Mouse (Mus musculus): ENCODE measurements at regions not wholly inside any gene's neighbourhood (a gene's known extent, or its start where the extent isn't known, plus 50 kb on each side); places are given as distances from the start of the nearest gene placed in this dataset.

GRCm38 (mm10) chr8:98955803-98956202 lies 460.5 kb downstream of the Cdh8 start:
- no peak overlapping the region for H3K9ac ChIP-seq
- ATAC-seq (ENCODE audit: insufficient number of reproducible peaks, low FRiP score) = no peak
- H3K4me2 ChIP-seq = no peak overlapping the region
- H3K9me3 ChIP-seq (replicated peaks) = no peaks in the 10 kb centered on the region
- no peaks in the 10 kb centered on the region for H3K36me3 ChIP-seq
- H3K4me1 ChIP-seq (replicated peaks) = no peaks in the 10 kb centered on the region
- H3K4me3 ChIP-seq = no peak overlapping the region
- 74% methylated on average over 4 of the region's 4 CpGs for WGBS
- H3K27me3 ChIP-seq (replicated peaks) = no peaks in the 10 kb centered on the region
- no peak overlapping the region for H3K27ac ChIP-seq (ENCODE audit: poor library complexity, severe bottlenecking)

GRCm38 (mm10) chr8:98913159-98913777 lies 503.0 kb downstream of the Cdh8 start:
- ATAC-seq (ENCODE audit: insufficient number of reproducible peaks, low FRiP score) = no peak
- H3K27ac ChIP-seq (ENCODE audit: poor library complexity, severe bottlenecking) = no peak overlapping the region
- H3K4me3 ChIP-seq = no peak overlapping the region
- WGBS = 70% methylated on average over 3 of the region's 3 CpGs
- no peaks in the 10 kb centered on the region for H3K4me1 ChIP-seq (replicated peaks)
- no peak overlapping the region for H3K9ac ChIP-seq
- H3K36me3 ChIP-seq = no peaks in the 10 kb centered on the region
- no peak overlapping the region for H3K4me2 ChIP-seq
- no peaks in the 10 kb centered on the region for H3K27me3 ChIP-seq (replicated peaks)
- H3K9me3 ChIP-seq (replicated peaks) = no peaks in the 10 kb centered on the region

DNA sequence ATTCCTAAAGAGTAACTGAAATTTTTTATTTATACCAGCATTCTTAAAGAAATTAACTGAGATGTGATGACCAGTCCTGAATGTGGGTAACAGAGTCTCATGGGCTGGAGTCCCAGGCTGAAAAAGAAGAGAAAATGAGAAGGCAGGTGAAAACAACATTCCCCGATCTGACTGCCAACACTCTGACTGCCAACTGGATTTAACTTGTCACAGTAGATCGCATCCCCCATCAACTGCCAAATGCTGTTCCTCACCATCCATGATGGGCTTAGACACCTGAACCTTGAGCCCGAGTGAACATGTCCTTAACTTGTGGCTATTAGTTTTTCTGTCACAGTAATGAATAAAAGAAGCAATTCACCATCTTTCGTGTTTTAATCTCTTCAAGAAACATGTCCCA lies 522.9 kb downstream of the Cdh8 start:
- Histone ChIP-seq H3K27me3 (replicated peaks) (no peaks in the 10 kb centered on the region), H3K27ac (ENCODE audit: poor library complexity, severe bottlenecking) (no peak overlapping the region), H3K4me3 (no peak overlapping the region), H3K4me2 (no peak overlapping the region), H3K9me3 (replicated peaks) (no peaks in the 10 kb centered on the region), H3K4me1 (replicated peaks) (no peaks in the 10 kb centered on the region), H3K9ac (no peak overlapping the region), H3K36me3 (no peaks in the 10 kb centered on the region)
- ATAC-seq (ENCODE audit: insufficient number of reproducible peaks, low FRiP score) = no peak
- 73% methylated on average over 4 of the region's 4 CpGs for WGBS

DNA sequence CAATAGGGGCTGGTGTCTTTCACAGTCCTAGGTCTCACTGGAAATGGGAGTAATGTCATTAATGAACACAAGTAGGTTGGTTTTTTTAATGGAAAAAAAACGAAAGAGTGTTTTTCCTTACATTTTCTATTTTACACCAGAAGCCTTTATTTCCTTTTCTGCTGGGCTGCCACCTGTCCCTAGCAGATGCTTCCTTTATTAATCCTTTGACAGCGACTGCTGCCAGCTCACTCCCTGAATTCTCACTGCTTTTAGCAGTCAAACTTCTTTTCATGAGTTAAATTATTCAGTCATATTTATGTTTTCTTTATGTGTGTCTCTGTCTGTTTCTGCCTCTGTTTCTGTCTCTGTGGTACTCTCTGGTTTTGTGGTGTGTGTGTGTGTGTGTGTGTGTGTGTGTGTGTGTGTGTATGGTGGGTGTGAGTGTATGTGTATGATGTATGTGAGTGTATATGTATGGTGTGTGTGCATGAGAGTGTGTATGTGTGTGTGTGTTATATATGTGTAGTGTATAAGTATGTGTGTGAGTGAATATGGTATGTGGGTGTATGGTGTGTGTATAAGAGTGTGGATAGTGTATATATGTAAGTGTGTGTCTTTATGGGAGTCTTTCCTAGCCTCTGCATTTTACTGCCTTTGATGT lies 554.5 kb downstream of the Cdh8 start:
- H3K4me1 ChIP-seq (replicated peaks) = no peaks in the 10 kb centered on the region
- H3K27ac ChIP-seq (ENCODE audit: poor library complexity, severe bottlenecking) = no peak overlapping the region
- no peak overlapping the region for H3K4me2 ChIP-seq
- H3K4me3 ChIP-seq = no peak overlapping the region
- H3K9me3 ChIP-seq (replicated peaks) = no peaks in the 10 kb centered on the region
- no peaks in the 10 kb centered on the region for H3K27me3 ChIP-seq (replicated peaks)
- WGBS = 75% methylated on average over 2 of the region's 2 CpGs
- H3K36me3 ChIP-seq = no peaks in the 10 kb centered on the region
- ATAC-seq (ENCODE audit: insufficient number of reproducible peaks, low FRiP score) = no peak
- H3K9ac ChIP-seq = no peak overlapping the region

DNA sequence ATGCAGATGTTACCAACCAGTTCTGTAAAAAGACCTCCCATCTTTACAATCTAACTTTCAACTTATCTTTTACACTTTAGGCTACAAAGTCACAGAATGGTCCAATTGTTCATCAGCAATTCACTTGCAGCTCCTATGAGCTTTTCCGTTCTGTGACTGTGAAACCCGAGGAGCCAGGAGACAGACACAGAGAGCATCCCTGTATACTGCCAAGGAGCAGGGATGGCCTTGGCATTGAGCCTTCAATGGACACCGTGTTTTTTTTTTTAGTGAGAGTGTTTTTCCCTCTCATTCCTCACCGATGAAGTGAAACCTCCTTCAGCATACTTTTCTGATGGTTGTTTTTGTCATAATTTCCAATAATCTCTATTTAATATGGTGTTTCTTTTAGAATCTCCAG lies 555.1 kb downstream of the Cdh8 start:
- Histone ChIP-seq H3K4me3 (no peak overlapping the region), H3K9me3 (replicated peaks) (no peaks in the 10 kb centered on the region), H3K4me2 (no peak overlapping the region), H3K36me3 (no peaks in the 10 kb centered on the region), H3K9ac (no peak overlapping the region), H3K4me1 (replicated peaks) (no peaks in the 10 kb centered on the region), H3K27ac (ENCODE audit: poor library complexity, severe bottlenecking) (no peak overlapping the region), H3K27me3 (replicated peaks) (no peaks in the 10 kb centered on the region)
- no peak for ATAC-seq (ENCODE audit: insufficient number of reproducible peaks, low FRiP score)
- 73% methylated on average over 4 of the region's 4 CpGs for WGBS

- ATAC-seq (ENCODE audit: insufficient number of reproducible peaks, low FRiP score) = no peak
- Histone ChIP-seq H3K4me3 (no peak overlapping the region), H3K4me2 (no peak overlapping the region), H3K27ac (ENCODE audit: poor library complexity, severe bottlenecking) (no peak overlapping the region), H3K36me3 (no peaks in the 10 kb centered on the region), H3K9ac (no peak overlapping the region), H3K4me1 (replicated peaks) (no peaks in the 10 kb centered on the region), H3K27me3 (replicated peaks) (no peaks in the 10 kb centered on the region), H3K9me3 (replicated peaks) (no peaks in the 10 kb centered on the region)
- WGBS = 89% methylated on average over 5 of the region's 5 CpGs
Observed at GRCm38 (mm10) chr8:98860416-98860815, 555.9 kb downstream of the Cdh8 start.

DNA sequence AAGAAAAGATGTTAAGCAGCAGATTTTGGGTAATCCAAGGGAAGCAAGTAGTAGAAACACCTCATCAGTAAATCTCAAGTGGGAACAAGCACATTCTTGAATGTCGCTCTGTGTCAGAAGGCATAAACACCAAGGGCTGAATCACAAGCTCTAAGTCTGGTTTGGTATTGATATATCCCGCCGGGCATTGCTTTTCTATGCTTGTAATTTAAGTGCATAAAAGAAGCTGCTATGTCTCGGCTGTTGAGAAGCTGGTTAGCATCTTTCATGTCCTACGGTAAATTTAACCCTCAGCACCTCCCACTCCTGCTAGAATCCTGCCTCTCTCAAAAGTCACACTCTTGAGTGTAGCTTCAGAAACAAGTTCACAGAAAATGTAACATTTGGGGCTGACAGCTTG lies 586.8 kb downstream of the Cdh8 start:
- Histone ChIP-seq H3K9me3 (replicated peaks) (no peaks in the 10 kb centered on the region), H3K4me1 (replicated peaks) (no peaks in the 10 kb centered on the region), H3K9ac (no peak overlapping the region), H3K36me3 (no peaks in the 10 kb centered on the region), H3K27me3 (replicated peaks) (no peaks in the 10 kb centered on the region), H3K4me3 (no peak overlapping the region), H3K4me2 (no peak overlapping the region), H3K27ac (ENCODE audit: poor library complexity, severe bottlenecking) (no peak overlapping the region)
- 77% methylated on average over 5 of the region's 5 CpGs for WGBS
- no peak for ATAC-seq (ENCODE audit: insufficient number of reproducible peaks, low FRiP score)

DNA sequence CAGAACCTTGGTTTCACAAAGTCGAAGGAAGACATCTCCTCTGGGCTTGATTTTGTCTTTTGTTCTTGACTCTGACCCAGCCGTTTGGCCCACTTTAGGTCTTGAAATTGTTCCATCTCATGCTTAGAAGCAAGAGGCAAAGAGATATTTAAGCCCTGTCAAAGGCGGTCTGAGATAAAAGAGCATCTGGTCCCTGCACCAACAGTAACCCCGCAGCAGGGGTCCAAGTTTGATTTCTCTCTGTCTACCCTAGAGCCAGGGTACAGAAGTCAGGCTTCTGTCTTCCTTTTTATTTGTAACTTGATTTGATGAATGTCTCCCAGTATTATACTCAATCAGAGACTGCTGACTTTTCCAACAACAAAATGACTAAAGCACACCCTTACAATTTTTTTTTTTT lies 587.3 kb downstream of the Cdh8 start:
- no peaks in the 10 kb centered on the region for H3K36me3 ChIP-seq
- H3K9me3 ChIP-seq (replicated peaks) = no peaks in the 10 kb centered on the region
- H3K27me3 ChIP-seq (replicated peaks) = no peaks in the 10 kb centered on the region
- no peak overlapping the region for H3K9ac ChIP-seq
- ATAC-seq (ENCODE audit: insufficient number of reproducible peaks, low FRiP score) = no peak
- WGBS = 50% methylated on average over 4 of the region's 4 CpGs
- no peaks in the 10 kb centered on the region for H3K4me1 ChIP-seq (replicated peaks)
- no peak overlapping the region for H3K27ac ChIP-seq (ENCODE audit: poor library complexity, severe bottlenecking)
- H3K4me2 ChIP-seq = no peak overlapping the region
- no peak overlapping the region for H3K4me3 ChIP-seq

GRCm38 (mm10) chr8:98811922-98812321 lies 604.3 kb downstream of the Cdh8 start:
- Histone ChIP-seq H3K4me3 (no peak overlapping the region), H3K36me3 (no peaks in the 10 kb centered on the region), H3K4me1 (replicated peaks) (no peaks in the 10 kb centered on the region), H3K9ac (no peak overlapping the region), H3K4me2 (no peak overlapping the region), H3K27ac (ENCODE audit: poor library complexity, severe bottlenecking) (no peak overlapping the region), H3K27me3 (replicated peaks) (no peaks in the 10 kb centered on the region), H3K9me3 (replicated peaks) (no peaks in the 10 kb centered on the region)
- no peak for ATAC-seq (ENCODE audit: insufficient number of reproducible peaks, low FRiP score)
- 74% methylated on average over 3 of the region's 3 CpGs for WGBS

DNA sequence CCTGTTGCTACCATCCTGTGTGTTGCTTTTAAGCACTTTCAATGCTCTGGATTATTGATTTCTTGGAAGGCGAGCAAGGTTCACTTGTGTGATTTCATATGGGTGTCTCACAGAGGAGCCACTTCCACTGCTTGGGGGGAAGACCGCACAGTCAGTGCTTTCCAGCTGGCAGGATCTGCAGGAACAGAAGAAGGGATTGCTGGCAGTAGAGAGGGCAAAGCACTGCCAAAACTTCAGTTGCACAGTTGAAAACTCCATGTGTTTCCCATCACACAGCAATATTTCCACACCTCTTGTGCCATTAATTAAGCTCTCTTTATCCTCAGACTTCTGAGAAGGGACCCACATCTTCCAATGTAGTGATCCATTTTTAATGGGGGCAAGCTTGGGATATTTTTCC lies 618.8 kb downstream of the Cdh8 start:
- H3K36me3 ChIP-seq = no peaks in the 10 kb centered on the region
- H3K9ac ChIP-seq = no peak overlapping the region
- H3K27me3 ChIP-seq (replicated peaks) = no peaks in the 10 kb centered on the region
- no peak overlapping the region for H3K4me3 ChIP-seq
- H3K9me3 ChIP-seq (replicated peaks) = no peaks in the 10 kb centered on the region
- no peak overlapping the region for H3K4me2 ChIP-seq
- ATAC-seq (ENCODE audit: insufficient number of reproducible peaks, low FRiP score) = no peak
- H3K4me1 ChIP-seq (replicated peaks) = no peaks in the 10 kb centered on the region
- WGBS = 68% methylated on average over 2 of the region's 2 CpGs
- no peak overlapping the region for H3K27ac ChIP-seq (ENCODE audit: poor library complexity, severe bottlenecking)

- H3K9ac ChIP-seq = no peak overlapping the region
- ATAC-seq (ENCODE audit: insufficient number of reproducible peaks, low FRiP score) = no peak
- no peaks in the 10 kb centered on the region for H3K4me1 ChIP-seq (replicated peaks)
- H3K27me3 ChIP-seq (replicated peaks) = no peaks in the 10 kb centered on the region
- H3K9me3 ChIP-seq (replicated peaks) = no peaks in the 10 kb centered on the region
- no peaks in the 10 kb centered on the region for H3K36me3 ChIP-seq
- H3K4me3 ChIP-seq = no peak overlapping the region
- H3K4me2 ChIP-seq = no peak overlapping the region
- no peak overlapping the region for H3K27ac ChIP-seq (ENCODE audit: poor library complexity, severe bottlenecking)
Observed at GRCm38 (mm10) chr8:98767036-98767435, 649.2 kb downstream of the Cdh8 start.

GRCm38 (mm10) chr8:98756596-98756995 lies 659.7 kb downstream of the Cdh8 start:
- Histone ChIP-seq H3K9ac (no peak overlapping the region), H3K27me3 (replicated peaks) (no peaks in the 10 kb centered on the region), H3K36me3 (no peaks in the 10 kb centered on the region), H3K27ac (ENCODE audit: poor library complexity, severe bottlenecking) (no peak overlapping the region), H3K9me3 (replicated peaks) (no peaks in the 10 kb centered on the region), H3K4me1 (replicated peaks) (no peaks in the 10 kb centered on the region), H3K4me3 (no peak overlapping the region), H3K4me2 (no peak overlapping the region)
- ATAC-seq (ENCODE audit: insufficient number of reproducible peaks, low FRiP score) = no peak

Data from heart, embryonic 12.5 days (tissue).